Mouse (Mus musculus) heart, embryonic 10.5 days (tissue): Measurements from ENCODE around the gene Ciapin1. TPM values are rescaled to one million over a fixed set of nuclear protein-coding genes. Genes with fewer than 3 reads are reported as not detected.
A peak's percentile ranks its signal among the peaks of the same experiment; 100 is the strongest.

Experiments used
- DNase-seq: peaks from one replicate; pipeline ENCODE4 v3.0.0-alpha.2; 2017; ENCODE audit warnings: low spot score
- H3K27ac ChIP-seq: fragments of 300-500 bp; sonication (generic); 2 replicates; pipeline ENCODE4 v1.5.1; 2016; ENCODE audit warnings: mild to moderate bottlenecking
- H3K27me3 ChIP-seq: fragments of 300-500 bp; sonication (generic); 2 replicates; pipeline ENCODE4 v1.6.1; 2016; ENCODE audit warnings: mild to moderate bottlenecking; ENCODE audit not compliant: poor library complexity, insufficient read depth, severe bottlenecking
- H3K36me3 ChIP-seq: fragments of 300-500 bp; sonication (generic); 2 replicates; pipeline ENCODE4 v1.6.1; 2016; ENCODE audit warnings: mild to moderate bottlenecking, moderate library complexity
- H3K4me1 ChIP-seq: fragments of 300-500 bp; sonication (generic); 2 replicates; pipeline ENCODE4 v1.6.1; 2016; ENCODE audit warnings: mild to moderate bottlenecking
- H3K4me3 ChIP-seq: fragments of 300-500 bp; sonication (generic); 2 replicates; pipeline ENCODE4 v1.5.1; 2016; ENCODE audit warnings: mild to moderate bottlenecking, moderate library complexity
- H3K9me3 ChIP-seq: fragments of 300-500 bp; sonication (generic); 2 replicates; pipeline ENCODE4 v1.6.1; 2016; ENCODE audit warnings: mild to moderate bottlenecking, moderate library complexity
- WGBS: fragments of 180-500 bp; shearing (Covaris S2); methylation state at CpG from one replicate; pipeline ENCODE4 v1.1.7; 2016; 5-methylcytosine and 5-hydroxymethylcytosine counted together
- polyA plus RNA-seq: library from polyadenylated mRNA; unstranded; fragments of >200 nt; fragmentation: Nextera tagmentation; extraction: Ambion mirVana; gene quantifications from 2 replicates; pipeline ENCODE4 v1.2.1, GENCODE M21; 2016

Gene Ciapin1
- polyA plus RNA-seq, 1 experiment from 2014 or later: 158 TPM

GRCm38 (mm10) chr8:94800278-94800968, 37.7 kb downstream of the Ciapin1 start:
- H3K4me3 ChIP-seq: no peak overlapping the region
- DNase-seq: no peak
- 0 out of 2 replicates have a peak, but pooled peaks cover 3% of the 10 kb centered on the region for H3K27me3 ChIP-seq
- no peaks in the 10 kb centered on the region for H3K9me3 ChIP-seq
- WGBS: 51% methylated on average over 7 of the region's 7 CpGs
- no peaks in the 10 kb centered on the region for H3K36me3 ChIP-seq
- peaks cover 34% of the 10 kb centered on the region for H3K4me1 ChIP-seq
- no peak overlapping the region for H3K27ac ChIP-seq

GRCm38 (mm10) chr8:94794782-94795181, 43.4 kb downstream of the Ciapin1 start:
- H3K27me3 ChIP-seq: no peaks in the 10 kb centered on the region
- H3K4me3 ChIP-seq: no peak overlapping the region
- no peaks in the 10 kb centered on the region for H3K9me3 ChIP-seq
- H3K27ac ChIP-seq: no peak overlapping the region
- no peaks in the 10 kb centered on the region for H3K36me3 ChIP-seq
- no peaks in the 10 kb centered on the region for H3K4me1 ChIP-seq
- WGBS: 95% methylated on average over 2 of the region's 2 CpGs
- DNase-seq: no peak

GRCm38 (mm10) chr8:94794368-94794767, 43.8 kb downstream of the Ciapin1 start:
- H3K27me3 ChIP-seq: no peaks in the 10 kb centered on the region
- 89% methylated on average over 4 of the region's 4 CpGs for WGBS
- DNase-seq: no peak

GRCm38 (mm10) chr8:94789256-94789955, 48.8 kb downstream of the Ciapin1 start:
- peaks cover 7% of the 10 kb centered on the region; the same call in 1 of the 2 replicates for H3K4me1 ChIP-seq
- WGBS: 79% methylated on average over 10 of the region's 10 CpGs
- no peaks in the 10 kb centered on the region for H3K27me3 ChIP-seq
- DNase-seq: peak; percentile 72
- H3K27ac ChIP-seq: no peak overlapping the region
- H3K36me3 ChIP-seq: no peaks in the 10 kb centered on the region
- no peak overlapping the region for H3K4me3 ChIP-seq
- no peaks in the 10 kb centered on the region for H3K9me3 ChIP-seq

More at GRCm38 (mm10) chr8:94794368-94794767, 43.8 kb downstream of the Ciapin1 start:
- Histone ChIP-seq H3K36me3 (no peaks in the 10 kb centered on the region), H3K9me3 (no peaks in the 10 kb centered on the region), H3K27ac (no peak overlapping the region), H3K4me3 (no peak overlapping the region), H3K4me1 (no peaks in the 10 kb centered on the region)

GRCm38 (mm10) chr8:94787524-94788501, 50.3 kb downstream of the Ciapin1 start:
- Histone ChIP-seq H3K36me3 (no peaks in the 10 kb centered on the region), H3K27ac (peak overlapping the region; percentile 62; the same call in 1 of the 2 replicates), H3K4me1 (peaks cover 14% of the 10 kb centered on the region; the same call in 1 of the 2 replicates), H3K27me3 (no peaks in the 10 kb centered on the region), H3K4me3 (no peak overlapping the region), H3K9me3 (no peaks in the 10 kb centered on the region)
- DNase-seq: peak; percentile 91
- 64% methylated on average over 15 of the region's 15 CpGs for WGBS

GRCm38 (mm10) chr8:94785995-94786595, 52.1 kb downstream of the Ciapin1 start:
- Histone ChIP-seq H3K27me3 (no peaks in the 10 kb centered on the region), H3K36me3 (no peaks in the 10 kb centered on the region), H3K4me3 (no peak overlapping the region), H3K4me1 (peaks cover 25% of the 10 kb centered on the region), H3K9me3 (no peaks in the 10 kb centered on the region), H3K27ac (no peak overlapping the region)
- no peak for DNase-seq
- 66% methylated on average over 6 of the region's 6 CpGs for WGBS

- no peak overlapping the region for H3K27ac ChIP-seq
- 60% methylated on average over 12 of the region's 12 CpGs for WGBS
- H3K27me3 ChIP-seq: peaks cover 1% of the 10 kb centered on the region; the same call in 1 of the 2 replicates
- no peaks in the 10 kb centered on the region for H3K36me3 ChIP-seq
- peaks cover 32% of the 10 kb centered on the region for H3K4me1 ChIP-seq
- H3K9me3 ChIP-seq: no peaks in the 10 kb centered on the region
- no peak overlapping the region for H3K4me3 ChIP-seq
- DNase-seq: no peak
Measured at GRCm38 (mm10) chr8:94785247-94785985, 52.7 kb downstream of the Ciapin1 start.

- H3K4me3 ChIP-seq: no peak overlapping the region
- H3K9me3 ChIP-seq: no peaks in the 10 kb centered on the region
- 68% methylated on average over 4 of the region's 4 CpGs for WGBS
- no peak overlapping the region for H3K27ac ChIP-seq
- peaks cover 46% of the 10 kb centered on the region for H3K4me1 ChIP-seq
- no peaks in the 10 kb centered on the region for H3K36me3 ChIP-seq
- no peak for DNase-seq
- peaks cover 10% of the 10 kb centered on the region; the same call in 1 of the 2 replicates for H3K27me3 ChIP-seq
Measured at GRCm38 (mm10) chr8:94783890-94784289, 54.3 kb downstream of the Ciapin1 start.

GRCm38 (mm10) chr8:94781838-94782235, 56.3 kb downstream of the Ciapin1 start:
- Histone ChIP-seq H3K4me1 (peaks cover 55% of the 10 kb centered on the region), H3K4me3 (peak overlapping the region; percentile 38), H3K36me3 (no peaks in the 10 kb centered on the region), H3K27ac (peak overlapping the region; percentile 60), H3K9me3 (no peaks in the 10 kb centered on the region), H3K27me3 (peaks cover 10% of the 10 kb centered on the region; the same call in 1 of the 2 replicates)
- WGBS: 3% methylated on average over 11 of the region's 11 CpGs
- peak; percentile 89 for DNase-seq

GRCm38 (mm10) chr8:94781155-94781837, 56.9 kb downstream of the Ciapin1 start:
- Histone ChIP-seq H3K27me3 (peaks cover 10% of the 10 kb centered on the region; the same call in 1 of the 2 replicates), H3K4me3 (peak overlapping the region; percentile 38), H3K27ac (peak overlapping the region; percentile 60), H3K9me3 (no peaks in the 10 kb centered on the region), H3K36me3 (no peaks in the 10 kb centered on the region), H3K4me1 (peaks cover 55% of the 10 kb centered on the region)
- WGBS: 53% methylated on average over 7 of the region's 7 CpGs
- DNase-seq: peak; percentile 76

- Histone ChIP-seq H3K36me3 (no peaks in the 10 kb centered on the region), H3K4me1 (peaks cover 55% of the 10 kb centered on the region), H3K27ac (peak overlapping the region; percentile 3; the same call in 1 of the 2 replicates), H3K9me3 (no peaks in the 10 kb centered on the region), H3K27me3 (peaks cover 15% of the 10 kb centered on the region), H3K4me3 (no peak overlapping the region)
- 66% methylated on average over 21 of the region's 21 CpGs for WGBS
- peak; percentile 80 for DNase-seq
Measured at GRCm38 (mm10) chr8:94780491-94781154, 57.5 kb downstream of the Ciapin1 start.
